Mouse (Mus musculus): ENCODE measurements around the gene Noa1. TPM values are rescaled to one million over a fixed set of nuclear protein-coding genes. Genes with fewer than 3 reads are reported as not detected.

Noa1 gene
- polyA plus RNA-seq, 1 experiment, result 24.0 TPM

DNA sequence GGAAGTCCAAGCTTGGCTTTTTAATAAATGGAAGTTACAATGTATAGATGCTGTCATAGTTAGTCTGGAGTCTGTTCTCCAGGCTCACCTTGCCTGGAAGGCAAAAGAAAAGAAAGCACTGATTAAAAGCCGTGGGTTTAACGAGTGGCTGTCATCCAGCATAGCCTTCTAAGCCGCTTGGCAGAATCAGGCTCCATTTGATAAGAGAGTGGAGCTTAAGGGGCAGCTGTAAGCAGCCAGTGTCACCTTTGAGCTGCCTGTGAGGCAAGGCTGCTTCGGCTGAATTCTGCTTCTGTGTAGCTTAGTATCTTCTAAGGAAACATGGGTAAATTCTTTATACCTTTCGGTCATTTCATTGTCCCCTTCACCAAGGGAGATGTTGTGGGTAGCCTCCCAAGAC, 23.0 kb downstream of the Noa1 start:
- DNase-seq (ENCODE audit: low read depth), result peak; percentile 5
- TF ChIP-seq CTCF (IDR thresholded peaks at IDR 0.05; ENCODE audit: borderline replicate concordance, extremely low read depth, insufficient read depth, insufficient read length) (no peak), POLR2A (IDR thresholded peaks at IDR 0.05; ENCODE audit: borderline replicate concordance, extremely low read depth, insufficient read depth, insufficient read length, poor library complexity, severe bottlenecking) (no peak)

GRCm38 (mm10) chr5:77285685-77286084, 24.2 kb downstream of the Noa1 start:
- no peak for DNase-seq (ENCODE audit: low read depth)
- TF ChIP-seq CTCF (IDR thresholded peaks at IDR 0.05; ENCODE audit: borderline replicate concordance, extremely low read depth, insufficient read depth, insufficient read length) (no peak), POLR2A (IDR thresholded peaks at IDR 0.05; ENCODE audit: borderline replicate concordance, extremely low read depth, insufficient read depth, insufficient read length, poor library complexity, severe bottlenecking) (no peak)

GRCm38 (mm10) chr5:77282242-77282641, 27.6 kb downstream of the Noa1 start:
- DNase-seq (ENCODE audit: low read depth), result peak; percentile 25
- TF ChIP-seq CTCF (IDR thresholded peaks at IDR 0.05; ENCODE audit: borderline replicate concordance, extremely low read depth, insufficient read depth, insufficient read length) (no peak), POLR2A (IDR thresholded peaks at IDR 0.05; ENCODE audit: borderline replicate concordance, extremely low read depth, insufficient read depth, insufficient read length, poor library complexity, severe bottlenecking) (no peak)

DNA sequence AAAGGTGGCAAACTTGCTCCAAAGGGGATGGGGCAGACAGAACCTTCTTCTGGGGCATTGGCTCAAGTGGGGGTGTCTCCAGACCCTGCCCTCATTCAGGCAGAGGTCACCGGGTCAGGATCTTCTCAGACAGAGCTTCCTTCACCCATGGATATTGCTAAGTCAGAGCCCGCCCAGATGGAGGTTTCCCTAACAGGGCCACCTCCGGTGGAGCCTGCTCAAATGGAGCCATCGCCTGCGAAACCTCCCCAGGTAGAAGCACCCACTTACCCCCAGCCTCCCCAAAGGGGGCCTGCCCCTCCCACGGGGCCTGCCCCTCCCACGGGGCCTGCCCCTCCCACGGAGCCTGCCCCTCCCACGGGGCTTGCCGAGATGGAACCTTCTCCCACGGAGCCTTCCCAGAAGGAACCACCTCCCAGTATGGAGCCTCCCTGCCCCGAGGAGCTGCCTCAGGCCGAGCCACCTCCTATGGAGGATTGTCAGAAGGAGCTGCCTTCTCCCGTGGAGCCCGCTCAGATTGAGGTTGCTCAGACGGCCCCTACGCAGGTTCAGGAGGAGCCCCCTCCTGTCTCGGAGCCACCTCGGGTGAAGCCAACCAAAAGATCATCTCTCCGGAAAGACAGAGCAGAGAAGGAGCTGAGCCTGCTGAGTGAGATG, 28.2 kb downstream of the Noa1 start:
- no peak for DNase-seq (ENCODE audit: low read depth)
- TF ChIP-seq CTCF (IDR thresholded peaks at IDR 0.05; ENCODE audit: borderline replicate concordance, extremely low read depth, insufficient read depth, insufficient read length) (no peak), POLR2A (IDR thresholded peaks at IDR 0.05; ENCODE audit: borderline replicate concordance, extremely low read depth, insufficient read depth, insufficient read length, poor library complexity, severe bottlenecking) (no peak)

- no peak for DNase-seq (ENCODE audit: low read depth)
- TF ChIP-seq POLR2A (IDR thresholded peaks at IDR 0.05; ENCODE audit: borderline replicate concordance, extremely low read depth, insufficient read depth, insufficient read length, poor library complexity, severe bottlenecking) (no peak), CTCF (IDR thresholded peaks at IDR 0.05; ENCODE audit: borderline replicate concordance, extremely low read depth, insufficient read depth, insufficient read length) (no peak)
Measured at GRCm38 (mm10) chr5:77277204-77277603, 32.7 kb downstream of the Noa1 start.

GRCm38 (mm10) chr5:77275950-77276349, 33.9 kb downstream of the Noa1 start:
- peak; percentile 40 for DNase-seq (ENCODE audit: low read depth)

DNA sequence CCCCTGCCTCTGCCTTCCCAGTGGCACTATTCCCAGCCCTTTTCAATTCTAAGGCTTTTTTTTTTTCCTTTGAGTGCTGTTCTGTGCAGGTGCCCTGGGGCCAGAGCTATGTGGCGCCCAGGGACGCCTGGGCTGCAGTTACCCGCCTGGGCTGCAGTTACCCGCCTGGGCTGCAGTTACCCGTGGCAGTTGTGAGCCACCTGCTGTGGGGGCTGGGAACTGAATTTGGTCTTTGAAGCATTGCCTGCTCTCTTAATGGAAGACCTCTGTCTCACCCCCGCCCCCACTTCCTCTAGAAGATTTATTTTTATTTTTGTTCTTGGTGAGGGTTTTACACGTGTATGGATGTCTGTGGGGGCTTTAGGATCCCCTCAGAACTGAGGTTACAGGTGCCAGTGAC, 36.7 kb downstream of the Noa1 start:
- DNase-seq (ENCODE audit: low read depth), result no peak
- TF ChIP-seq POLR2A (IDR thresholded peaks at IDR 0.05; ENCODE audit: borderline replicate concordance, extremely low read depth, insufficient read depth, insufficient read length, poor library complexity, severe bottlenecking), result no peak
- no peak for TF ChIP-seq CTCF (IDR thresholded peaks at IDR 0.05; ENCODE audit: borderline replicate concordance, extremely low read depth, insufficient read depth, insufficient read length)

More at GRCm38 (mm10) chr5:77275950-77276349, 33.9 kb downstream of the Noa1 start:
- TF ChIP-seq POLR2A (IDR thresholded peaks at IDR 0.05; ENCODE audit: borderline replicate concordance, extremely low read depth, insufficient read depth, insufficient read length, poor library complexity, severe bottlenecking) (no peak), CTCF (IDR thresholded peaks at IDR 0.05; ENCODE audit: borderline replicate concordance, extremely low read depth, insufficient read depth, insufficient read length) (peak; percentile 60; the same call in 1 of the 2 replicates)

- peak; percentile 49; the same call in 1 of the 2 replicates for TF ChIP-seq CTCF (IDR thresholded peaks at IDR 0.05; ENCODE audit: borderline replicate concordance, extremely low read depth, insufficient read depth, insufficient read length)
- no peak for TF ChIP-seq POLR2A (IDR thresholded peaks at IDR 0.05; ENCODE audit: borderline replicate concordance, extremely low read depth, insufficient read depth, insufficient read length, poor library complexity, severe bottlenecking)
- no peak for DNase-seq (ENCODE audit: low read depth)
Measured at GRCm38 (mm10) chr5:77269399-77269798, 40.5 kb downstream of the Noa1 start.

DNA sequence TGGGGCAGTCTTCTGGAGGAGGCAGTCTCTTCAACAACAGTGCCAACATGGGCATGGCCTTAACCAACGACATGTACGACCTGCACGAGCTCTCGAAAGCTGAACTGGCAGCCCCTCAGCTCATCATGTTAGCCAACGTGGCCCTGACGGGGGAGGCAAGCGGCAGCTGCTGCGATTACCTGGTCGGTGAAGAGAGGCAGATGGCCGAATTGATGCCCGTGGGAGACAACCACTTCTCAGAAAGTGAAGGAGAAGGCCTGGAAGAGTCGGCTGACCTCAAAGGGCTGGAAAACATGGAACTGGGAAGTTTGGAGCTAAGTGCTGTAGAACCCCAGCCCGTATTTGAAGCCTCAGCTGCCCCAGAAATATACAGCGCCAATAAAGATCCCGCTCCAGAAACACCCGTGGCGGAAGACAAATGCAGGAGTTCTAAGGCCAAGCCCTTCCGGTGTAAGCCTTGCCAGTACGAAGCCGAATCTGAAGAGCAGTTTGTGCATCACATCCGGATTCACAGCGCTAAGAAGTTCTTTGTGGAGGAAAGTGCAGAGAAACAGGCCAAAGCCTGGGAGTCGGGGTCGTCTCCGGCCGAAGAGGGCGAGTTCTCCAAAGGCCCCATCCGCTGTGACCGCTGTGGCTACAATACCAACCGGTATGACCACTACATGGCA, 41.8 kb downstream of the Noa1 start:
- DNase-seq (ENCODE audit: low read depth), result no peak
- TF ChIP-seq POLR2A (IDR thresholded peaks at IDR 0.05; ENCODE audit: borderline replicate concordance, extremely low read depth, insufficient read depth, insufficient read length, poor library complexity, severe bottlenecking), result no peak
- TF ChIP-seq CTCF (IDR thresholded peaks at IDR 0.05; ENCODE audit: borderline replicate concordance, extremely low read depth, insufficient read depth, insufficient read length), result no peak

- no peak for DNase-seq (ENCODE audit: low read depth)
- TF ChIP-seq CTCF (IDR thresholded peaks at IDR 0.05; ENCODE audit: borderline replicate concordance, extremely low read depth, insufficient read depth, insufficient read length) (no peak), POLR2A (IDR thresholded peaks at IDR 0.05; ENCODE audit: borderline replicate concordance, extremely low read depth, insufficient read depth, insufficient read length, poor library complexity, severe bottlenecking) (no peak)
Measured at GRCm38 (mm10) chr5:77267441-77267840, 42.4 kb downstream of the Noa1 start.

DNA sequence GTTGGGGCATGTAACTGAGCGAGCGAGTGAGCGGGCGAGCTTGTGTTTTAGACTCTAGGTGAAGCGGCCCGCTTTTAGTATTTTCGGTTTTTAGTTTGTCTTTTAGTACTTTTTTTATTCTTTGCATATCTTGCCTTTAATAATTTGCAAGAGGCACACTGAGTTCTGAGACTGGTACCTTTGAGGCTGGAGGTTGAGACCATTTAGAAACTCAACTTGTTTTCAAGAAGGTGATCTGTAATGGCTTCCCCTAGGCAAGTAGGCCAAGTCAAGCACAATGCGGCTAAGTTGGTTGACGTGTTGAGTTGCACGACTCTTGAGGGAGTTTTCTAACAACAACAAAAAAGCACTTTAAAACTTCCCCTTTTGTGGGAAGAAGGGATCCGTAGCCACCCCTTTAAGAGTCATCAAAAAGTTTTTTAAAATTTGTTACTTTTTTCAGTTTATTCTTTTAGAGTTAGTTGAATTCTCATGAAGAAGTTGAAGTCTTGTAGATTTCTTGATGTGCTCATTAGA, 42.9 kb downstream of the Noa1 start:
- peak; percentile 53 for DNase-seq (ENCODE audit: low read depth)
- no peak for TF ChIP-seq CTCF (IDR thresholded peaks at IDR 0.05; ENCODE audit: borderline replicate concordance, extremely low read depth, insufficient read depth, insufficient read length)
- no peak for TF ChIP-seq POLR2A (IDR thresholded peaks at IDR 0.05; ENCODE audit: borderline replicate concordance, extremely low read depth, insufficient read depth, insufficient read length, poor library complexity, severe bottlenecking)

Data from brain, embryonic 14.5 days (tissue).